Mouse (Mus musculus) layer of hippocampus, adult 2 months (tissue): ENCODE results near the gene Anapc16. TPM values are rescaled to one million over a fixed set of nuclear protein-coding genes. Genes with fewer than 3 reads are reported as not detected.

ENCODE experiments used
- DNase-seq, 2 experiments: peaks; one replicate each; pipeline ENCODE4 v3.0.0; 2022; ENCODE audit warnings: low spot score in 2 of 2
- H3K27ac ChIP-seq: fragments of 200-600 bp; 2 replicates; pipeline ENCODE4 v1.8.1; 2022
- H3K4me3 ChIP-seq: fragments of 200-600 bp; 2 replicates; pipeline ENCODE4 v1.8.1; 2022; ENCODE audit warnings: mild to moderate bottlenecking
- CTCF ChIP-seq: fragments of 200-600 bp; conservative IDR thresholded peaks from 2 replicates; pipeline ENCODE4 v1.8.1; 2022; ENCODE audit warnings: antibody characterized with exemption, mild to moderate bottlenecking, moderate library complexity
- total RNA-seq, 2 experiments: library from RNA; stranded (reverse); gene quantifications; 2 replicates each; pipeline ENCODE4 v1.2.3; 2021

The Anapc16 gene
- total RNA-seq, 2 experiments from 2014 or later = 64.8 to 71.4 TPM

DNA sequence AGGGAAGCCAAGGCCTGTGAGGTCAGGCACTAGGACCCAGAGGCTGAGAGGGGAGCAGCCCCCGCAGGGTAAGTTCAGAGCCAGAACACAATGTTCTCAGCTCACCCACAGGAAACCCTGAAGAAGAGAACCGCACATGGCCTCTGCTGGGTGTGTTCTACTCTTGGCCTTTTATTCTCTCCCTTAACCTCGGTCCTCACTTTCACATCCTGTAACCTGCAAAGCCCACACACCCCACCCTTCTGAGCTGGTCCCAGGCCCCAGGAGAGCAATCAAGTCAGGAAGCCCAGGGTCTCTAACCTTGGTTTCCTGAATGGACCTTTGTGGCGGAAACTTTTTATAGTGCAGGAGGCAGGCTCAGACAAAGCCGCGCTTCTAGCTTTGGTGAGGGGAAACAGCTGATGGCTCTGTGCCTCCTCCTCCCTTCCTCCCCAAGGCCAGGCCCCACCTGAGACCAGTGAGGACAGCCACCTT is 28.7 kb downstream of the Anapc16 start:
- Histone ChIP-seq H3K4me3 (no peak overlapping the region), H3K27ac (peak overlapping the region; percentile 88)
- TF ChIP-seq CTCF = no peak
- DNase-seq = peak in 1 of 2 experiments; percentile 43

DNA sequence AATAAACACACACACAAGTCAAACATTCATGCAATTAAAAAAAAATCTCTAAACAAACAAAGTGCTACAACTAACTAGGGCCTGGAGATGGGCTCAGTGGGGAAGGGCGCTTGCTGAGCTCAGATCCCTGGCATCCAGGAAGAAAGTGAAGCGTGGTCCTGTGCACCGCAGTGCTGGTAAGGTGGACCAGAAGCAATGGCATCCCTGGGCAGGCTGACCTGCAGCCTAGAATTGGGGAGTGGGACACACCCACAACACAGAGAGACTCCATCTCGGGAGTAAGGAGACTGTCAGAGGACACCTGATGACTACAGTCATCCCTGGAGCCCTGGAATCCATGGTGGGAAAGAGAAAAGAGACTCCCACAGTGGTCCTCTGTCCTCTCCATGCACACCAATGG is 29.5 kb downstream of the Anapc16 start:
- no peak for DNase-seq
- Histone ChIP-seq H3K27ac (peak overlapping the region; percentile 88), H3K4me3 (no peak overlapping the region)
- no peak for TF ChIP-seq CTCF

DNA sequence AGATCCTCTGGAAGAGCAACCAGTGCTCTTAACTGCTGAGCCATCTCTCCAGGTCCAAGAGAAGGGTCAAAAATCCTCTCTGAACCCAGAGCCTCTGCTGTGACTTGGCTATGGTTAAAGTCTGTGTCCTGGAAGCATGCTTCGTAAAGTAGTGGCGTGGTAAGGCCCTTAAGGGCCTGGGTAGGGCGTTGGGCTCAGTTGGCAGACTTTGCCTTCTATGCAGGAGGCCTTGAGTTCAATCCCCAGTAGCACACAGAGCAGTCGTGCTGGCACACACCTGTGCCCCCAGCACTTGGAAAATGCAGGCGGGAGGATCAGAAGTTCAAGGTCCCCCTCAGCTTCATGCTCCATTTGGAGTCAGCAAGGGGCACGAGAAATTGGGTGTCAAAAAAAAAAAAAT is 29.9 kb downstream of the Anapc16 start:
- no peak for TF ChIP-seq CTCF
- H3K27ac ChIP-seq = peak overlapping the region; percentile 88; the same call in 1 of the 2 replicates
- no peak for DNase-seq
- no peak overlapping the region for H3K4me3 ChIP-seq

- no peak for TF ChIP-seq CTCF
- H3K4me3 ChIP-seq = no peak overlapping the region
- H3K27ac ChIP-seq = peak overlapping the region; percentile 99; the same call in 1 of the 2 replicates
- no peak for DNase-seq
These were observed 30.4 kb downstream of the Anapc16 start for GRCm38 (mm10) chr10:59972534-59972933.

DNA sequence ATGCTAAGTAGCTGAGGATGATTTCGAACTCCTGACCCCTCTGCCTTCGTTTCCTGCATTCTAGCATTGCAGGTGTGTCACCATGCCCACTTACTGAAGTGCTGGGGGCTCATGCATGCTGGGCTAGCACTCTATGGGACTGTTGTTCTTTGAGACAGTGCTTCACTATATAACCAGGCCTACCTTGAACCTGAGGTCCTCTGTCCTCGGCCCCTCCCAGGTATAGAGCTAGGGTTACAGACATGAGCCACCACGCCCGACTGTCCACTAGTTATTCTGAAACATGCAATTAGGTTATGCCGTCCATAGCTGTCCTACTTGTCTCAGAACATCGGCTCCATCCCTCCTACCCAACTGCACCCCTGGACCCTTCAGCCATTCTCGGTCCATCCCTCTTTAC is 31.1 kb downstream of the Anapc16 start:
- no peak for TF ChIP-seq CTCF
- no peak for DNase-seq

GRCm38 (mm10) chr10:59970450-59971062 is 32.4 kb downstream of the Anapc16 start:
- Histone ChIP-seq H3K27ac (peak overlapping the region; percentile 99), H3K4me3 (peak overlapping the region; percentile 58)
- no peak for TF ChIP-seq CTCF
- DNase-seq = no peak

More for the DNA sequence above, 31.1 kb downstream of the Anapc16 start:
- Histone ChIP-seq H3K27ac (peak overlapping the region; percentile 99; the same call in 1 of the 2 replicates), H3K4me3 (no peak overlapping the region)

- TF ChIP-seq CTCF = no peak
- Histone ChIP-seq H3K27ac (peak overlapping the region; percentile 99), H3K4me3 (peak overlapping the region; percentile 58)
- DNase-seq = peak; percentile 67 to 75
These were observed 33.0 kb downstream of the Anapc16 start for GRCm38 (mm10) chr10:59969821-59970449.

DNA sequence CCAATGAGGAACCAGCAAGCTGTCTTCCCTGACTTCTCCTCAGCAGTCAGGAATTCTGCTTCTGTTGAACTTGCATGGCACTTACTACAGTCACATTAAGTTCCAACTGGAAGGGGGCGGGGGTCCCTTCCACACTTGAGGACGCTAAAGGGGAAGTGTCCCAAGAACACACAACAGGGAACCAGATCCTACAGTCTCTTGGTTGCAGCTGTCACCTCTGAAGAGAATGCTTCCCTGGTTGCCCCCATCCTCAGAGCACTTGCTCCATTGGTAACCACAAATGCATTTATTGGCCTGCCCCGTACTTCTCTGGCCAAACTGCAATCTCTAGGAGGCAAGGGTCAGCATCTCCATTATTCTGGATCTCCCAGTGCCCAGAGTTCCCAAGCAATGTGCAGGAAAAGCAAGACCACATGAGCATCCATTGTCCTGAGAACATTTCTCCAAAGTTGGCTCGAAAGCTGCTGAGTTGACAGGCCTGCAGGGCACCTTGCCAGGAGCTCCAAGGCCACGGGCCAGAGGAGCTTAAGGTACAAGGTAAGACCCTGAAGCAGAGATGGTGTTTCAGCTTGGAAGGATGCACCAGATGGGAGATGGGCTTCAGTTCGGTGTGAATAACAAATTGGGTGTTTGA is 35.5 kb downstream of the Anapc16 start:
- Histone ChIP-seq H3K4me3 (no peak overlapping the region), H3K27ac (peak overlapping the region; percentile 9; the same call in 1 of the 2 replicates)
- no peak for DNase-seq
- no peak for TF ChIP-seq CTCF

GRCm38 (mm10) chr10:59966743-59967142 is 36.2 kb downstream of the Anapc16 start:
- Histone ChIP-seq H3K27ac (no peak overlapping the region; the same call in 1 of the 2 replicates), H3K4me3 (no peak overlapping the region)
- peak; percentile 63 for TF ChIP-seq CTCF
- no peak for DNase-seq

DNA sequence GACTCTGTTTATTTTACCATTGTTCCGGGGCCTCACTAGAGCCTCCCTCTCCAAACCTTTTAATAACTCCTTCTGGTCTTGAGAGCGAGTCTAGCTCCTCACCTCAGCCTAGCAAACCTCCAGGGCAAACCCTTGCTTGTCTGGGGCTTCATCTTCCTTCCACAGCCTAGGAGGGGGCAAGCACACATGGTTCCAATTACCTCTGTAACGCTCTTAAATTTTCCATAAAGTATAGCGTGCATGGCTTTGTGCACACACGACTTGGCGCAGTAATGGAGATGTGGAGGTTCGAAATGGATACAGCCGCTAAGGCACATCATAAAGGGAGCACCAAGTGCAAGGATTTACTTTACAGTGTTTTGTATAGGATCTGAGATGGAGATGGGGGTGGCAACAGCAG is 37.1 kb downstream of the Anapc16 start:
- no peak for TF ChIP-seq CTCF
- DNase-seq = no peak
- Histone ChIP-seq H3K4me3 (no peak overlapping the region), H3K27ac (no peak overlapping the region; the same call in 1 of the 2 replicates)

- no peak for DNase-seq
- TF ChIP-seq CTCF = no peak
- peak overlapping the region; percentile 76; the same call in 1 of the 2 replicates for H3K27ac ChIP-seq
- H3K4me3 ChIP-seq = no peak overlapping the region
These were observed 37.6 kb downstream of the Anapc16 start for GRCm38 (mm10) chr10:59965362-59965695.

DNA sequence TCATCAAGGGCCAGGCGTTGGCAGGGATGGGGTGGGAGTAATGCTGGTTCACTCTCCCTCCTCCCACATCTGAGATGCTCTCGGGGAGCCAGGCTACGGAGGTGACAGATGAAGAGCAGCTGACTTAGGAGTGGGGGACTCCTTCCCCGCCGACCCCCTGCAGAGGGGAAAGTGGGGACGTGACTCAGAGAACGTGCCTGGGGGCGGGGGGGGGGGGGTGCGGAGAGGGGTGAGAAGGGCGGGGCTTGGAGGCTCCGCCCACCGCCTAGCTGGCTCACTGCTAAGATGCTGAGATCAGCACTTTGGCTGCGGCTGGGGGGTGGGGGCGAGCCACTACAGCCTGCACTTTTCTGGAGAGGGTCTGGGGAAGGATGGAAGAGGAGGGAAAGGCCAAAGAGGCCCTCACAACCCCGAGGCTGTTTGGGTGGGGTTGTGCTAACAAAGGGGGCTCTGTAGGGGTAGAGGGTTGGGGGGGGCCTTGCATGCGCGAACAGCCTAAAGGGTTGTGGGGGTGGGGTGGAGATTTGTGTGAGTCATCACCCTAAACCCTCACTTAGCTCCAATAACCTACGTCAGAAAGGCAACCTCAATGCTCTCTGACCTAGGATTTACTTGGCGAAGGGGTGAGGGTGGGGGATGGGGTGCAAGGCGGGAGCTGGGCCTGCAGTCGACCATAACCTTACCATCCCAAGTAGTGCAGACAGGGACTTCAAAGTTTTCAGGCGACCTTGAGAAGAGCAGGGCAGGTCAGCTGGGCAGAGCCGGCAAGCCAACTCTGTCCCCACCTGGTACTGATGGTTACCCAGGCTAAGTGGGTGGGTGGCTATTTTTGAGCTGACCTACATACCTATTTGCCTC is 38.2 kb downstream of the Anapc16 start:
- TF ChIP-seq CTCF = no peak
- no peak overlapping the region for H3K4me3 ChIP-seq
- peak overlapping the region; percentile 76 for H3K27ac ChIP-seq

More for the DNA sequence above, 38.2 kb downstream of the Anapc16 start:
- no peak for DNase-seq
